Mouse (Mus musculus) liver, embryonic 14.5 days (tissue): ENCODE results near the gene Alkbh2.
A peak's percentile ranks its signal among the peaks of the same experiment; 100 is the strongest.

Experiments used
- CTCF ChIP-seq: IDR thresholded peaks from 2 replicates; pipeline ENCODE4 v1.5.1; 2016; ENCODE audit warnings: antibody characterized with exemption, low read depth, control low read depth
- EP300 ChIP-seq: IDR thresholded peaks from 2 replicates; pipeline ENCODE4 v1.6.1; 2016; ENCODE audit warnings: antibody characterized with exemption, low read depth

DNA sequence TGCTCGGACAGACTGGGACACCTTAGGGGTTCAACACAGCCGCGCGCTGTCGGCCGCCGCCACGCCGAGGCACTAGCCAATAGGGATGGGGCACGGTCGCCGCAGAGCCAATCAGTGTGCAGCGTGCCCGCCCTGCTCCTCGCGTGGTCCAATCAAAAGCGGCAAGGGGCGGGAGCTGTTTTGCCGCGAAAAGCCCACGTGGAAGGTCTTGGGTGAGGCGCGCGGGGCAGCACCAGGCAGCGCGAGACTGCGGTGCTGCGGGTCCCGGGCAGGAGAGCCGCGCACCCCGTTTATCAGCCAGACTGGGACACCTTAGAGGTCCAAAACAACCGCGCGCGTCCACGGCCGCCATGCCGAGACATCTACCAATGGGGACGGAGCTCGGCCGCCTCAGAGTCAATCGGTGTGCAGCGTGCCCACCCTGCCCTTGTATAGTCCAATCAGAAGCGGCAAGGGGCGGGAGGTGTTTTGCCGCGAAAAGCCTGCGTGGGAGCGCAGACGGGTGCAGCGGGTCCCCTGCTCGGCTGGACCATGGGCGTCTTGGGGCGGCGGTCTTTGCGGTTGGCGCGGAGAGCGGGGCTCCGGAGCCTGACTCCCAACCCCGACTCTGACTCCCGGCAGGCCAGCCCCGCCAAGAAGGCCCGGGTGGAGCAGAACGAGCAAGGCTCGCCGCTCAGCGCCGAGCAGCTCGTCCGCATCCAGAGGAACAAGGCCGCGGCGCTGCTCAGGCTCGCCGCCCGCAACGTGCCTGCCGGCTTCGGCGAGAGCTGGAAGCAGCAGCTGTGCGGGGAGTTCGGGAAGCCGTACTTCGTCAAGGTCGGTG lies 2.9 kb upstream of the Alkbh2 start:
- TF ChIP-seq CTCF (no peak), EP300 (peak; percentile 65)
